ENCODE assay signal across 20 mouse cellular contexts in the genomic region with DNA sequence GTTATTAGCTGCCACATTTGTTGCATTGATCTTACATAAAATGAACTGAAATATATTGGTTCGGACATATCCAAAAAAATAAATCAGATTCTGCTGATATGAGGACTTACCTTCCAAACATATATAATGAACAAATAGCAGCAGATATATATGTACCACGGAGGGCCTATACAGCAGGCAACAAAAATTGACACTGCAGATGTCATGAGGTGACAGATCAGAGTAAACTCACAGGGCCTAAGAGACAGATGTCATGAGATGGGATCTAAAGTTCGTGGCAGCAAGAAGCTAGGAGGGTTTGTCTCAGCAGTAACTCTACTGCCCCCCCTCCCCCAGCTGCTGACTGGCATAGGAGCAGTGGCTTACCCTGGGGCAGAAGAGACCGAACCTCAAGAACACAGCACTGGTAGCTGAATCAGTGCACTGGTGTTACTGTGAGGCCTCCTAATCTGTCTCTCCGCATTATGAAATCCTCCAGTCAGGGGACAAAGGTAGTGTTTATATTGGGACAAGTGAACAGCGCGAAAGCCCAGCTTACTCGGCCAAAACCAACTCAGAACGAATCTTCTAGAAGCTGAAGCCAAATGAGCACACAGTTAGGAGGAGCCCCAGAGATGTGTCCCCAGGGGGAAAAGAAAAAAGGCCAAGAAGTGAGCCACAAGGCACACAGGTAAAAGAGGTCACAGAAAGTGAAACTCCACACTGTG. TPM values are rescaled to one million over a fixed set of nuclear protein-coding genes. Genes with fewer than 3 reads are reported as not detected.
DNase-seq lines count a peak whose midpoint lies in the region; ATAC-seq and TF ChIP-seq lines count a peak whose summit lies in the region.
"Had no signal": no experiment of that assay in that cellular context is flagged by ENCODE, and none has a peak within 500 bp of the region (broad histone marks: within the 10 kb centered on the region; RNA-seq: fewer than 3 reads in every experiment).

No protein-coding gene starts in this region.

- H3K36me3 ChIP-seq in kidney, adult 2 months (ENCODE audit: control insufficient read depth, insufficient read depth, low read length) = no peaks in the 10 kb centered on the region
- H3K36me3 ChIP-seq in kidney, embryonic 14.5 days (ENCODE audit: control insufficient read depth, insufficient read depth, low read length) = no peaks in the 10 kb centered on the region
- H3K36me3 ChIP-seq in intestine, postnatal 0 days (ENCODE audit: control insufficient read depth, insufficient read depth) = no peaks in the 10 kb centered on the region
- no peaks in the 10 kb centered on the region for H3K36me3 ChIP-seq in small intestine, adult 2 months (ENCODE audit: control insufficient read depth, insufficient read depth, low read length)
- H3K36me3 ChIP-seq: forebrain, embryonic 15.5 days; hindbrain, embryonic 12.5 days; limb, embryonic 15.5 days had no signal

- H3K4me3 ChIP-seq in kidney, adult 2 months (ENCODE audit: insufficient read depth, low read depth, low read length) = no peak overlapping the region
- H3K4me3 ChIP-seq in kidney, embryonic 14.5 days (ENCODE audit: low read length) = no peak overlapping the region
- no peak overlapping the region for H3K4me3 ChIP-seq in intestine, postnatal 0 days (ENCODE audit: low read depth, low read length)
- no peak overlapping the region for H3K4me3 ChIP-seq in small intestine, adult 2 months (ENCODE audit: low read depth, low read length)
- H3K4me3 ChIP-seq: forebrain, embryonic 15.5 days; gastrocnemius, adult 2 months; heart, adult 2 months; hindbrain, embryonic 12.5 days; limb, embryonic 15.5 days; megakaryocyte, embryonic 14.5 days had no signal

- 0 out of 2 replicates have a peak overlapping the region, but pooled peaks have one; percentile 26 for H3K27ac ChIP-seq in kidney, adult 2 months (ENCODE audit: insufficient read depth, low read depth, low read length)
- no peak overlapping the region for H3K27ac ChIP-seq in kidney, embryonic 14.5 days (ENCODE audit: low read depth, low read length)
- peak overlapping the region; percentile 69 for H3K27ac ChIP-seq in intestine, postnatal 0 days (ENCODE audit: low read depth, low read length)
- peak overlapping the region; percentile 56 for H3K27ac ChIP-seq in small intestine, adult 2 months (ENCODE audit: insufficient read depth, low read depth, low read length)
- H3K27ac ChIP-seq: forebrain, embryonic 15.5 days; gastrocnemius, adult 2 months; heart, adult 2 months; hindbrain, embryonic 12.5 days; limb, embryonic 15.5 days had no signal

- no peak overlapping the region for H3K9ac ChIP-seq in kidney, embryonic 14.5 days (ENCODE audit: low read depth, low read length)
- H3K9ac ChIP-seq in intestine, postnatal 0 days (ENCODE audit: low read depth, low read length) = no peak overlapping the region
- H3K9ac ChIP-seq: forebrain, embryonic 15.5 days; hindbrain, embryonic 12.5 days; limb, embryonic 15.5 days had no signal

- no peak for TF ChIP-seq CTCF in kidney, adult 2 months (conservative IDR thresholded peaks at IDR 0.05; ENCODE audit: insufficient read depth, insufficient read length, low read depth, low read length)
- no peak for TF ChIP-seq CTCF in intestine, postnatal 0 days (IDR thresholded peaks at IDR 0.05; ENCODE audit: low read depth)
- TF ChIP-seq CTCF in small intestine, adult 2 months (IDR thresholded peaks at IDR 0.05; ENCODE audit: extremely low read depth, insufficient read length, insufficient replicate concordance, low read depth, low read length) = no peak

- no peaks in the 10 kb centered on the region for H3K27me3 ChIP-seq in kidney, adult 2 months (replicated peaks; ENCODE audit: control insufficient read depth, insufficient read depth, low read length)
- H3K27me3 ChIP-seq in kidney, embryonic 14.5 days (ENCODE audit: control insufficient read depth, insufficient read depth, low read length) = no peaks in the 10 kb centered on the region
- no peaks in the 10 kb centered on the region for H3K27me3 ChIP-seq in intestine, postnatal 0 days (replicated peaks; ENCODE audit: control insufficient read depth, insufficient read depth, low read length)
- no peaks in the 10 kb centered on the region for H3K27me3 ChIP-seq in small intestine, adult 2 months (ENCODE audit: control insufficient read depth, insufficient read depth, low read length)
- H3K27me3 ChIP-seq: forebrain, embryonic 15.5 days; hindbrain, embryonic 12.5 days; limb, embryonic 15.5 days had no signal

- no peaks in the 10 kb centered on the region for H3K9me3 ChIP-seq in kidney, embryonic 14.5 days (ENCODE audit: control insufficient read depth, low read length)
- H3K9me3 ChIP-seq in intestine, postnatal 0 days (ENCODE audit: control insufficient read depth) = no peaks in the 10 kb centered on the region
- H3K9me3 ChIP-seq: forebrain, embryonic 15.5 days; hindbrain, embryonic 12.5 days; limb, embryonic 15.5 days; megakaryocyte, embryonic 14.5 days had no signal

- H3K4me2 ChIP-seq in kidney, embryonic 14.5 days (replicated peaks; ENCODE audit: low read depth, low read length) = no peak overlapping the region
- H3K4me2 ChIP-seq in intestine, postnatal 0 days (replicated peaks; ENCODE audit: low read depth) = peak overlapping the region; percentile 37; the same call in 1 of the 2 replicates
- H3K4me2 ChIP-seq: forebrain, embryonic 15.5 days; hindbrain, embryonic 12.5 days; limb, embryonic 15.5 days had no signal

- DNase-seq in kidney, adult 2 months = peak; percentile 59
- peak; percentile 81 for DNase-seq in A20 (ENCODE audit: low read depth, low spot score)
- no peak for DNase-seq in adrenal gland, postnatal 4 days (ENCODE audit: low spot score in 2 of 2)
- DNase-seq in thymus, postnatal 0 days (ENCODE audit: low spot score) = no peak
- DNase-seq: adrenal gland, adult 2 months; cerebellum, adult 9-10 months; embryo, embryonic 11 days; gastrocnemius, adult 2 months; heart, adult 2 months; right cerebral cortex, postnatal 25 days; thymus, postnatal 14 days had no signal

- ATAC-seq in kidney, embryonic 14.5 days (ENCODE audit: low FRiP score, low TSS enrichment) = no peak
- peak; percentile 70 for ATAC-seq in intestine, postnatal 0 days
- ATAC-seq in erythroid progenitor cell, adult 5-6 weeks (replicated peaks; ENCODE audit: low FRiP score, poor library complexity, severe bottlenecking) = no peak
- ATAC-seq: forebrain, embryonic 15.5 days; midbrain, embryonic 16.5 days had no signal

- TF ChIP-seq POLR2A in kidney, adult 2 months (IDR thresholded peaks at IDR 0.05; ENCODE audit: low read depth, low read length) = no peak
- TF ChIP-seq POLR2A in small intestine, adult 2 months (IDR thresholded peaks at IDR 0.05; ENCODE audit: low read depth, low read length) = no peak

- H3K4me1 ChIP-seq in kidney, adult 2 months (ENCODE audit: control insufficient read depth, insufficient read depth, low read length) = no peaks in the 10 kb centered on the region; the same call in 1 of the 2 replicates
- H3K4me1 ChIP-seq in kidney, embryonic 14.5 days (ENCODE audit: control insufficient read depth, insufficient read depth, low read length) = no peaks in the 10 kb centered on the region
- no peaks in the 10 kb centered on the region for H3K4me1 ChIP-seq in intestine, postnatal 0 days (replicated peaks; ENCODE audit: control insufficient read depth, insufficient read depth, low read length)
- peaks cover 12% of the 10 kb centered on the region; the same call in 1 of the 2 replicates for H3K4me1 ChIP-seq in small intestine, adult 2 months (ENCODE audit: control insufficient read depth, insufficient read depth, insufficient read length, low read length)
- H3K4me1 ChIP-seq: forebrain, embryonic 15.5 days; hindbrain, embryonic 12.5 days; limb, embryonic 15.5 days had no signal

- WGBS in kidney, adult 2 months = 63% methylated on average over 9 of the region's 9 CpGs
- whole genome bisulfite sequencing in kidney, embryonic 14.5 days = 87% methylated on average over 9 of the region's 9 CpGs
- WGBS in intestine, postnatal 0 days = 34% methylated on average over 9 of the region's 9 CpGs
- 29% methylated on average over 9 of the region's 9 CpGs for WGBS in small intestine, adult 2 months

RNA-seq across cellular contexts. Expression of a gene that starts 46.7 kb away (rescaled TPM):
- polyA plus RNA-seq in kidney, adult 2 months (2012; rRNA removed) = 88.7 and 99.9 TPM in 2 replicates
- polyA plus RNA-seq in kidney, embryonic 14.5 days (2014; fragmentation: Nextera tagmentation; extraction: Ambion mirVana) = 21.1 and 30.0 TPM in 2 replicates
- 12.9 and 19.6 TPM in 2 replicates for polyA plus RNA-seq in intestine, postnatal 0 days (2015; fragmentation: Nextera tagmentation; extraction: Ambion mirVana)
- 8.5 and 13.0 TPM in 2 replicates for polyA plus RNA-seq in small intestine, adult 2 months (2012; rRNA removed)
- total RNA-seq in adrenal gland, postnatal 4 days (2021) = 10 to 100 TPM; 45.1 to 45.5 TPM
- polyA plus RNA-seq in thymus, postnatal 0 days (2015; fragmentation: Nextera tagmentation; extraction: Ambion mirVana) = 16.4 and 18.5 TPM in 2 replicates
- total RNA-seq in erythroid progenitor cell, adult 5-6 weeks (2015; ENCODE audit: low replicate concordance) = 250 and 264 TPM in 2 replicates
- 227 and 234 TPM in 2 replicates for total RNA-seq in erythroid progenitor cell, adult 5-6 weeks (2017; ENCODE audit: low replicate concordance)

Comparison
In these comparisons a context has a peak if more than half of its experiments do, and no peak if none do; other contexts are left out.
1. DNase-seq: peak in kidney, adult 2 months (single experiment) and A20 (single experiment); none in adrenal gland, postnatal 4 days (0 of 2) and thymus, postnatal 0 days (single experiment).